Mouse (Mus musculus): Measurements from ENCODE around the gene Ppp1r14b. TPM values are rescaled to one million over a fixed set of nuclear protein-coding genes. Genes with fewer than 3 reads are reported as not detected.
"Not testable (repeated sequence)": the region's sequence is repeated elsewhere in the genome, so short reads cannot be mapped to it uniquely, and the experiment has no call there.

Gene Ppp1r14b
- polyA plus RNA-seq, 1 experiment from 2014 or later, result 99.5 TPM

DNA sequence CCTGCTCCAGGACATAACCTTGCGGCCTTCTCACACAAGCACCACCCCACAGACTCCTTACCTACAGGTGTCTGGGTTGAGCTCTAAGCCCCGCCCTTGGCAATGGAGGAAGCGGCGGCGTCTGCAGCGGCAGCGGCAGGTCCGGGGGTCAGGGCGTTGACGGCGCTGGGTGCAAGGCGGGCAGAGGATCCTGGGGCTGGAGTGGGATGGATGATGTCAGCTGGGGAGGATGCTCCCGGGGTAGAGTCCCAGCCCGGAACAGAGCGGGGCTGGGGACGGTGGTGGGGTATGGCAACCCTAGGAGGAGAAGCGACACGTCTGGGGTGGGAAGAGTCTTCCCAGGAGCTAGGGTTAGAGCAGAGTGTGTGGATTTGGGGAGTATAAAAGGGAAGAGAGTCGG is 10.5 kb downstream of the Ppp1r14b start:
- Histone ChIP-seq H3K4me1 (ENCODE audit: control insufficient read depth, insufficient read depth, low read length) (peaks cover 20% of the 10 kb centered on the region), H3K9me3 (ENCODE audit: control insufficient read depth, low read depth, low read length) (no peaks in the 10 kb centered on the region), H3K4me3 (ENCODE audit: low read depth, low read length) (no peak overlapping the region), H3K27ac (ENCODE audit: low read length) (no peak overlapping the region), H3K36me3 (ENCODE audit: control insufficient read depth, insufficient read depth, low read length) (peaks cover 23% of the 10 kb centered on the region; the same call in 1 of the 2 replicates), H3K4me2 (replicated peaks; ENCODE audit: low read depth, low read length) (no peak overlapping the region), H3K9ac (replicated peaks; ENCODE audit: low read depth, low read length) (no peak overlapping the region), H3K27me3 (ENCODE audit: control insufficient read depth, insufficient read depth, low read length) (no peaks in the 10 kb centered on the region)
- WGBS, result 87% methylated on average over 19 of the region's 19 CpGs
- ATAC-seq (ENCODE audit: insufficient number of reproducible peaks, insufficient read depth, low FRiP score, low read depth), result no peak

DNA sequence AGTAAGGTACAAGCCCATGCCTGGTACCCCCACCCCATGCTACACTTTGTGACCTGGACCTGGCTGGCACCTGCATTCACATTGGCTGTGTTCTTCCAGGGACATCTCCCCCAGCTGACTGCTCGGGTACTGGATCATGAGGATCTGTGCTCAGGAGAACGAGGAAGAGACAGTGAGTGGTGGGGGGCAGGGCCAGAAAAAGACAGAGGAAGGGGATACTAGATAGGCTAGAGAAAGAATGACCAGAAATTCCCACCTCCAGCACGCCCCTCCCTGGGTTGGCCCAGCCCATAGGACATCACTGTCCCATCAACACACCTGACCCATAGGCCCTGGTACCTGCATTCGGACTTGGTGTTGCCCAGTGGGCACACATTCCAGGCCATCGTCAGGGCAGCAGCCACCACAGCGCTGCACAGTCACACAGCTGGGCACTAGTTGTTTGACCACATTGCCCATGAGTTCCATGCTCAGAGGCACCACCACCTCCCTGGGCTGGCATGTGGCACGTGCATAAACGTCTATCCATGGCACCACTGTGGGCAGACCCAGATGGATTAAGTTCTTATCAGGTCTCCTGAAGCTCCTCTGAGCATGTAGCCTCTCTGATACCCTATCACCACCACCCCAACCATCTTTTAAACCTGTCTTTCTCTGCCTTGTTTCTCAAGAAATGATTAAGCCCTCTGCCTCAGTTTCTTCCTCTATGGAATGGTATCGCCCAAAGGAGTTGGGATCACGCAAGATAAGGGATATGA is 11.4 kb downstream of the Ppp1r14b start:
- Histone ChIP-seq H3K4me2 (replicated peaks; ENCODE audit: low read depth, low read length) (peak overlapping the region; percentile 89), H3K9ac (replicated peaks; ENCODE audit: low read depth, low read length) (peak overlapping the region; percentile 87; the same call in 1 of the 2 replicates), H3K4me1 (ENCODE audit: control insufficient read depth, insufficient read depth, low read length) (peaks cover 18% of the 10 kb centered on the region), H3K4me3 (ENCODE audit: low read depth, low read length) (peak overlapping the region; percentile 80), H3K27ac (ENCODE audit: low read length) (no peak overlapping the region; the same call in 1 of the 2 replicates), H3K36me3 (ENCODE audit: control insufficient read depth, insufficient read depth, low read length) (peaks cover 23% of the 10 kb centered on the region; the same call in 1 of the 2 replicates), H3K27me3 (ENCODE audit: control insufficient read depth, insufficient read depth, low read length) (no peaks in the 10 kb centered on the region), H3K9me3 (ENCODE audit: control insufficient read depth, low read depth, low read length) (no peaks in the 10 kb centered on the region)
- 78% methylated on average over 10 of the region's 10 CpGs for WGBS
- no peak for ATAC-seq (ENCODE audit: insufficient number of reproducible peaks, insufficient read depth, low FRiP score, low read depth)

DNA sequence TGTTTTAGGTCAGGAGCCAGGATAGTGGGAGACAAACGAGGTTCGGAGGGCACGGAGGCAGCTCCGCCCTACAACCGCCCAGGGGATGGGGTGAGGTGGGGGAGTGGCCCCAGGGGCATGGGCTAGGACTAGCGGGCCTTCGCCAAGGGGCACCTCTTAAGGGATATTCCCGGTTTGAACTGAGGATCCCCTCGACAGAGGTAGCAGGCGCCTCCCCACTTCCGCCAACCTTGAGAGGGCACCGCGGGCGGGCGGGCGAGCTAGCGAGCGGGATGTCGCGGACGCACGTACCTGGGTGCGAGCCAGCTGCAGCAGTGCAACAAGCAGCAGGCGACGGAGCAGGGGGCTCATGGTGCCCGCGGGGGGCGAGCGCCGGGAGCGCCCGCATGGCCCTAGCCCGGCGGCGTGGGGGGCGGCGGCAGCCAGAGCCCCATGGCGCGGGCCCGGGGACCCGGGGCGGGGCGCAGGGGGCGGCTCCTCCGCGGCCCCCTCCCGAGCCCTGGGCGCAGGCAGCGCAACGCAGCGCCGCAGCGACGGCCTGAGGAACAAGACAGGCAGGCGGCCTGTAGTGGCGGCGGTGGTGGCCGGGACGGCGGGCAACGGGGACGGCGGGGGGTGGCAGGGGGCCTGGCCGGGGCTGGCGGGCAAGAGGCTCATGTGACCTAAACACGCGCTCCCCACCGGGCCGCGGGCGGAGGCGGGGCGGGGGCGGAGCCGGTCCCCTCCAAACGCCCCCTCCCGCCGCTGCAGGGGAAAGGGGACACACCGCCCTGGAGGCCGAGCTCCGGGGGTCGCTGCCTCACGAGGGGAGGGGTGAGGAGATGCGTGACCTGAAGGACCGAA is 12.5 kb downstream of the Ppp1r14b start, which contains the start of gene Vegfb:
Vegfb (minus strand) TSS at position 591 of the 843 bp plus-strand sequence.
- peak within 1 kb of the TSS; percentile 72; the same call in 1 of the 2 replicates for H3K27ac ChIP-seq (ENCODE audit: low read length)

DNA sequence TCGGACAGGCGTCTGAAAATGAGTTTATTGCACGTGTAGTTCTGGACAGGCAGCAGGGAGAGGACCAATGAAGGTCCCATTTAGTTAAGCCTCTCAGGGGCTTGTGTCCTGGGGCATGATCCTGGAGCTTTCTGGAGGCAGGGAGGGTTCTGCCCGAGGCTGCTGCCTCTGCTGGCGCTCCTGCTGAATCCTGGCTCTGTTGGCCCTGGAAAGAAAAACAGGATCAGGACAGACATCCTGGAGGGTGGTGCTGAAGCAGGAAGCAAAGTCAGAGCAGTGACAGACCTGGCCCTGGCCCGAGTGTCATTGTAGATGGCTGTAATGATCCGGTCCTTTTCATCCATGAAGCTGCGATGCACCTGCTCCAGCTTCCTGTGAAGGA is 13.1 kb downstream of the Ppp1r14b start:
- Histone ChIP-seq H3K4me1 (ENCODE audit: control insufficient read depth, insufficient read depth, low read length) (peaks cover 20% of the 10 kb centered on the region), H3K9ac (replicated peaks; ENCODE audit: low read depth, low read length) (peak overlapping the region; percentile 87), H3K4me3 (ENCODE audit: low read depth, low read length) (peak overlapping the region; percentile 80), H3K4me2 (replicated peaks; ENCODE audit: low read depth, low read length) (peak overlapping the region; percentile 89), H3K27ac (ENCODE audit: low read length) (peak overlapping the region; percentile 72; the same call in 1 of the 2 replicates), H3K36me3 (ENCODE audit: control insufficient read depth, insufficient read depth, low read length) (peaks cover 15% of the 10 kb centered on the region; the same call in 1 of the 2 replicates), H3K27me3 (ENCODE audit: control insufficient read depth, insufficient read depth, low read length) (no peaks in the 10 kb centered on the region), H3K9me3 (ENCODE audit: control insufficient read depth, low read depth, low read length) (no peaks in the 10 kb centered on the region)
- 10% methylated on average over 8 of the region's 8 CpGs for WGBS
- no peak for ATAC-seq (ENCODE audit: insufficient number of reproducible peaks, insufficient read depth, low FRiP score, low read depth)

More for the DNA sequence above, 12.5 kb downstream of the Ppp1r14b start, which contains the start of gene Vegfb:
- H3K4me2 ChIP-seq (replicated peaks; ENCODE audit: low read depth, low read length), result peak within 1 kb of the TSS; percentile 89
- peaks cover 20% of the 10 kb centered on the region; the same call in 1 of the 2 replicates for H3K36me3 ChIP-seq (ENCODE audit: control insufficient read depth, insufficient read depth, low read length)
- under 1% methylated on average over 78 of the region's 85 CpGs for WGBS
- ATAC-seq (ENCODE audit: insufficient number of reproducible peaks, insufficient read depth, low FRiP score, low read depth), result peak; percentile 50
- peaks cover 18% of the 10 kb centered on the region for H3K4me1 ChIP-seq (ENCODE audit: control insufficient read depth, insufficient read depth, low read length)
- H3K9me3 ChIP-seq (ENCODE audit: control insufficient read depth, low read depth, low read length), result no peaks in the 10 kb centered on the region
- no peaks in the 10 kb centered on the region for H3K27me3 ChIP-seq (ENCODE audit: control insufficient read depth, insufficient read depth, low read length)
- peak within 1 kb of the TSS; percentile 87 for H3K9ac ChIP-seq (replicated peaks; ENCODE audit: low read depth, low read length)
- peak within 1 kb of the TSS; percentile 80 for H3K4me3 ChIP-seq (ENCODE audit: low read depth, low read length)

DNA sequence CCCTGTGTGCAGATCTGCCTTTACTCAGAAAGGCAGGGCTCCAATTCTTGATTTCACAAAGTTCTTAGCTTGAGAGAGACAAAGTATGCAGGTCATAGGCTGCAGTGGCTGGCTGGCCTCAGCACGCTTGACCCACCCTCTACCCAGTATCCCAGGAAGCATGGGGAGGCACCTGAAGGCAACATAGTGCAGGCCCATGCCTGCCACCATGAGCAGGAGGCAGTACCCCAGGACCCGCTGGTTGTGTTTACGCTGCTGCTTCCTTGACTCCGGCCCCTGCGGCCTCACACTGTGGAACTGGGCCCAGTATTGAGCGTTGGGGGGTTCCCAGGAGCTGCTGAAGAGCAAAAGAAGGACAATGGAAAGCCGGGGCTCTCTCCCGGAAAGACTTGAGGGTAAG is 14.5 kb downstream of the Ppp1r14b start:
- Histone ChIP-seq H3K9me3 (ENCODE audit: control insufficient read depth, low read depth, low read length) (no peaks in the 10 kb centered on the region), H3K27ac (ENCODE audit: low read length) (no peak overlapping the region), H3K4me2 (replicated peaks; ENCODE audit: low read depth, low read length) (no peak overlapping the region), H3K4me1 (ENCODE audit: control insufficient read depth, insufficient read depth, low read length) (peaks cover 23% of the 10 kb centered on the region), H3K27me3 (ENCODE audit: control insufficient read depth, insufficient read depth, low read length) (no peaks in the 10 kb centered on the region), H3K9ac (replicated peaks; ENCODE audit: low read depth, low read length) (no peak overlapping the region), H3K4me3 (ENCODE audit: low read depth, low read length) (no peak overlapping the region), H3K36me3 (ENCODE audit: control insufficient read depth, insufficient read depth, low read length) (peaks cover 9% of the 10 kb centered on the region; the same call in 1 of the 2 replicates)
- no peak for ATAC-seq (ENCODE audit: insufficient number of reproducible peaks, insufficient read depth, low FRiP score, low read depth)
- 82% methylated on average over 8 of the region's 8 CpGs for WGBS

DNA sequence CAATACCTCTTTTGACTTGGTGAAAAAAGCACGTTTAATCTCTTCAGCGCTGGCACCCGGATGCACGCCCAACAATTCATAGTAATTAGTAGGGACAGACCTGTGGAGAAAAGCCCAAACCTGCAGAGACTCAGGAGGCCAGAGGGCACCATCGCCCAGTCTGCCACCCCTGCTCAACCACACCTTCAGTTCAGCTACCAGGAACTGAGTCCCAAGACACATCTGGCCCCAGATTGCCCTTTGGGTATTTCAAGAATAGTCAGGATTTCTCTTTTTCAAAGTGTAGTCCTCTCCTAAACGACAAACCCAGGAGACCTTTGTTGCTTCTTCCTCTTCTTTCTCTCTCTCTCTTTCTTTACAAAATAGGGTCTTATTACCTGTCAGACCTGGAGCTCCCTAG is 15.9 kb downstream of the Ppp1r14b start:
- no peak overlapping the region for H3K9ac ChIP-seq (replicated peaks; ENCODE audit: low read depth, low read length)
- no peak overlapping the region for H3K4me2 ChIP-seq (replicated peaks; ENCODE audit: low read depth, low read length)
- no peak overlapping the region for H3K4me3 ChIP-seq (ENCODE audit: low read depth, low read length)
- H3K36me3 ChIP-seq (ENCODE audit: control insufficient read depth, insufficient read depth, low read length), result no peaks in the 10 kb centered on the region
- H3K27me3 ChIP-seq (ENCODE audit: control insufficient read depth, insufficient read depth, low read length), result no peaks in the 10 kb centered on the region
- no peak overlapping the region for H3K27ac ChIP-seq (ENCODE audit: low read length)
- ATAC-seq (ENCODE audit: insufficient number of reproducible peaks, insufficient read depth, low FRiP score, low read depth), result no peak
- no peaks in the 10 kb centered on the region for H3K9me3 ChIP-seq (ENCODE audit: control insufficient read depth, low read depth, low read length)
- 86% methylated on average over 6 of the region's 6 CpGs for WGBS
- H3K4me1 ChIP-seq (ENCODE audit: control insufficient read depth, insufficient read depth, low read length), result peaks cover 32% of the 10 kb centered on the region

DNA sequence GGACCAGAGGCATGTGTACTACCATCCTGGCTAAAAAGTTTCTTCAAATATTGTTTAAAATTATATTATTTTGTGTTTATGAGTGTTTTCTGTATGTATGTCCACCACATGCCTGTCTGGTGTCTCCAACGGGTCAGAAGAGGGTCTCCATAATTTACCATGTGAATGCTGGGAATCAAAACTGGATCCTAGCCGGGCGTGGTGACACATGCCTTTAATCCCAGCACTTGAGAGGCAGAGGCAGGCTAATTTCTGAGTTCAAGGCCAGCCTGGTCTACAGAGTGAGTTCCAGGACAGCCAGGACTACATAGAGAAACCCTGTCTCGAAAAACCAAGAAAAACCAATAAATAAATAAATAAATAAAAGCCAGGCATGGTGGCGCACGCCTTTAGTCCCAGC is 16.4 kb downstream of the Ppp1r14b start:
- WGBS, result 90% methylated on average over 6 of the region's 6 CpGs
- H3K27ac ChIP-seq (ENCODE audit: low read length); H3K9ac ChIP-seq (replicated peaks; ENCODE audit: low read depth, low read length); H3K4me3 ChIP-seq (ENCODE audit: low read depth, low read length); H3K9me3 ChIP-seq (ENCODE audit: control insufficient read depth, low read depth, low read length); H3K36me3 ChIP-seq (ENCODE audit: control insufficient read depth, insufficient read depth, low read length); ATAC-seq (ENCODE audit: insufficient number of reproducible peaks, insufficient read depth, low FRiP score, low read depth); H3K27me3 ChIP-seq (ENCODE audit: control insufficient read depth, insufficient read depth, low read length); H3K4me2 ChIP-seq (replicated peaks; ENCODE audit: low read depth, low read length): not testable (repeated sequence)
- peaks cover 30% of the 10 kb centered on the region for H3K4me1 ChIP-seq (ENCODE audit: control insufficient read depth, insufficient read depth, low read length)
